ENCODE assay signal across 15 mouse cellular contexts in the genomic region with DNA sequence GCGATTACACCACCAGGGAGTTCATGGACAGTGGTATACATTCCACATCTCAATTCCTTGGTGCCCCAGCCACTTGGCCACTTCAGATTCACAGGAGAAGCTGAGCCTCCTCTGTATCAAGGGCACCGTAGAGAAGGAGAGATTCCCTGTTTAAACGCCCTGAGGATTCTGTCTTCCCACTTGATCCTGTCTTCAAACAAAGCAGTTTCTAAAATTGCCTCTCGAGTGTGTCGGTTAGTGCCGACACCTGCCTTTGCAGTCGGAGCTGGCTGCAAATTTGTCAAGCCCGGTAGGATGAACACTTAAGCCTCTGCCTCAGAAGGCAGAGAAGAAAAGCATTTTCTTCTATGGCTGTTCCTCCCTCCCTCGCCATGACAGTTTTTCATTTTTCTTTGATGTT. TPM values are rescaled to one million over a fixed set of nuclear protein-coding genes. Genes with fewer than 3 reads are reported as not detected.
A peak's percentile ranks its signal among the peaks of the same experiment; 100 is the strongest.
DNase-seq lines count a peak whose midpoint lies in the region; ATAC-seq and TF ChIP-seq lines count a peak whose summit lies in the region.
"Had no signal": no experiment of that assay in that cellular context is flagged by ENCODE, and none has a peak within 500 bp of the region (broad histone marks: within the 10 kb centered on the region; RNA-seq: fewer than 3 reads in every experiment).

No protein-coding gene starts in this region.

- H3K9me3 ChIP-seq in forebrain, embryonic 16.5 days (ENCODE audit: control insufficient read depth, low read length), result no peaks in the 10 kb centered on the region
- no peaks in the 10 kb centered on the region for H3K9me3 ChIP-seq in forebrain, embryonic 11.5 days (ENCODE audit: control insufficient read depth, low read length)
- no peaks in the 10 kb centered on the region for H3K9me3 ChIP-seq in E14TG2a.4 (ENCODE audit: low read length)
- H3K9me3 ChIP-seq: hindbrain, embryonic 12.5 days; intestine, embryonic 15.5 days had no signal

- H3K9ac ChIP-seq in forebrain, embryonic 16.5 days (replicated peaks; ENCODE audit: low read depth, low read length), result no peak overlapping the region
- no peak overlapping the region for H3K9ac ChIP-seq in forebrain, embryonic 11.5 days (ENCODE audit: low read length)
- H3K9ac ChIP-seq: hindbrain, embryonic 12.5 days; intestine, embryonic 15.5 days had no signal

- ATAC-seq in forebrain, embryonic 16.5 days, result no peak
- ATAC-seq in forebrain, embryonic 11.5 days (replicated peaks; ENCODE audit: low FRiP score), result no peak

- intact Hi-C loops in left cerebral cortex, postnatal 25 days (cut with DNase I), result loop anchor here (1.0 to 10.0 kb wide), 8 partner anchors 28 to 422 kb away; no protein-coding TSS in a partner anchor

- H3K27me3 ChIP-seq in forebrain, embryonic 16.5 days (replicated peaks; ENCODE audit: control insufficient read depth, insufficient read depth, low read length), result no peaks in the 10 kb centered on the region
- no peaks in the 10 kb centered on the region for H3K27me3 ChIP-seq in forebrain, embryonic 11.5 days (ENCODE audit: control insufficient read depth, insufficient read depth, low read length)
- H3K27me3 ChIP-seq in E14TG2a.4 (ENCODE audit: insufficient read depth, low read length), result no peaks in the 10 kb centered on the region
- H3K27me3 ChIP-seq: CH12.LX; hindbrain, embryonic 12.5 days; intestine, embryonic 15.5 days had no signal

- H3K4me2 ChIP-seq in forebrain, embryonic 16.5 days (ENCODE audit: low read length), result no peak overlapping the region
- H3K4me2 ChIP-seq in forebrain, embryonic 11.5 days (ENCODE audit: low read depth, low read length, severe bottlenecking), result no peak overlapping the region
- H3K4me2 ChIP-seq: heart, embryonic 11.5 days; hindbrain, embryonic 12.5 days; intestine, embryonic 15.5 days; liver, embryonic 11.5 days had no signal

- H3K27ac ChIP-seq in forebrain, embryonic 16.5 days (ENCODE audit: low read length), result 0 out of 2 replicates have a peak overlapping the region, but pooled peaks have one; percentile 38
- H3K27ac ChIP-seq in forebrain, embryonic 11.5 days (ENCODE audit: low read depth, low read length), result no peak overlapping the region
- H3K27ac ChIP-seq: gastrocnemius, adult 2 months; hindbrain, embryonic 12.5 days; intestine, embryonic 15.5 days had no signal

- H3K4me1 ChIP-seq in forebrain, embryonic 16.5 days (replicated peaks; ENCODE audit: control insufficient read depth, insufficient read depth, low read length), result peaks cover 4% of the 10 kb centered on the region; the same call in 1 of the 2 replicates
- H3K4me1 ChIP-seq in forebrain, embryonic 11.5 days (replicated peaks; ENCODE audit: control insufficient read depth, insufficient read depth, low read length), result no peaks in the 10 kb centered on the region
- H3K4me1 ChIP-seq in E14TG2a.4 (replicated peaks; ENCODE audit: low read depth, low read length), result peaks cover 17% of the 10 kb centered on the region
- H3K4me1 ChIP-seq: hindbrain, embryonic 12.5 days had no signal

- no peak overlapping the region for H3K4me3 ChIP-seq in forebrain, embryonic 16.5 days (replicated peaks; ENCODE audit: low read length)
- H3K4me3 ChIP-seq in forebrain, embryonic 11.5 days (ENCODE audit: low read depth, low read length), result no peak overlapping the region
- peak overlapping the region; percentile 59 for H3K4me3 ChIP-seq in E14TG2a.4 (replicated peaks; ENCODE audit: low read length)
- H3K4me3 ChIP-seq: gastrocnemius, adult 2 months; hindbrain, embryonic 12.5 days; intestine, embryonic 15.5 days; myocyte had no signal

- DNase-seq in forebrain, embryonic 11.5 days (ENCODE audit: low spot score), result no peak
- DNase-seq in left cerebral cortex, adult 8-10 months (ENCODE audit: low spot score in 2 of 2), result peak; percentile 28 to 57
- no peak for DNase-seq in left cerebral cortex, adult 11 months (ENCODE audit: low spot score)
- DNase-seq in left cerebral cortex, postnatal 25 days (ENCODE audit: low spot score in 2 of 2), result peak; percentile 51 to 82
- no peak for DNase-seq in heart, adult 9 months (ENCODE audit: low spot score in 2 of 2)
- DNase-seq in adrenal gland, adult (ENCODE audit: inconsistent age in 2 of 2, low spot score in 1 of 2), result no peak

- H3K36me3 ChIP-seq in forebrain, embryonic 16.5 days (ENCODE audit: control insufficient read depth, insufficient read depth), result no peaks in the 10 kb centered on the region
- H3K36me3 ChIP-seq in forebrain, embryonic 11.5 days (ENCODE audit: control insufficient read depth, insufficient read depth, low read length), result no peaks in the 10 kb centered on the region
- H3K36me3 ChIP-seq in E14TG2a.4 (ENCODE audit: insufficient read depth, low read length), result peaks cover 11% of the 10 kb centered on the region

- TF ChIP-seq CTCF in E14TG2a.4 (conservative IDR thresholded peaks at IDR 0.05; ENCODE audit: low read length), result no peak

- 75% methylated on average over 9 of the region's 9 CpGs for WGBS in forebrain, embryonic 16.5 days
- WGBS in forebrain, embryonic 11.5 days, result 93% methylated on average over 9 of the region's 9 CpGs

RNA-seq across cellular contexts. Expression of a gene that starts 50.3 kb away (rescaled TPM):
- polyA plus RNA-seq in forebrain, embryonic 16.5 days (2015; fragmentation: Nextera tagmentation; extraction: Ambion mirVana), result 19.6 and 20.5 TPM in 2 replicates
- 25.4 and 27.1 TPM in 2 replicates for polyA plus RNA-seq in forebrain, embryonic 11.5 days (2014; fragmentation: Nextera tagmentation; extraction: Ambion mirVana)
- total RNA-seq in left cerebral cortex, adult 8-10 months (2022), result 10 to 100 TPM; 43.6 to 48.9 (median 45.1) TPM
- 10 to 100 TPM; 46.9 to 50.7 TPM for total RNA-seq in left cerebral cortex, postnatal 25 days (2021)

Comparison
In these comparisons a context has a peak if more than half of its experiments do, and no peak if none do; other contexts are left out.
1. DNase-seq: peak in left cerebral cortex, adult 8-10 months (2 of 2) and left cerebral cortex, postnatal 25 days (2 of 2); none in forebrain, embryonic 11.5 days (single experiment), left cerebral cortex, adult 11 months (single experiment), heart, adult 9 months (0 of 2) and adrenal gland, adult (0 of 2).